Mouse (Mus musculus) midbrain, embryonic 14.5 days (tissue): ENCODE measurements around the gene Mapk9. TPM values are rescaled to one million over a fixed set of nuclear protein-coding genes. Genes with fewer than 3 reads are reported as not detected.

Experiments used
- ATAC-seq: fragments of 200-750 bp; cut with Nextera tagmentation; 2 replicates; pipeline ENCODE4 v1.8.0; 2017; ENCODE audit warnings: moderate number of reproducible peaks, moderate library complexity; ENCODE audit not compliant: low FRiP score, low TSS enrichment
- DNase-seq: peaks from one replicate; pipeline ENCODE4 v3.0.0-alpha.2; 2015
- H3K27ac ChIP-seq: fragments of 300-500 bp; sonication (generic); replicated peaks from 2 replicates; pipeline ENCODE4 v1.5.1; 2014; ENCODE audit warnings: mild to moderate bottlenecking, low read depth, low read length, moderate library complexity
- H3K27me3 ChIP-seq: fragments of 300-500 bp; sonication (generic); 2 replicates; pipeline ENCODE4 v1.6.1; 2014; ENCODE audit warnings: low read length, control low read depth, mixed read lengths; ENCODE audit not compliant: control insufficient read depth, insufficient read depth
- H3K36me3 ChIP-seq: fragments of 300-500 bp; sonication (generic); 2 replicates; pipeline ENCODE4 v1.6.1; 2014; ENCODE audit warnings: low read length, control low read depth; ENCODE audit not compliant: control insufficient read depth, insufficient read depth
- H3K4me1 ChIP-seq: fragments of 300-500 bp; sonication (generic); 2 replicates; pipeline ENCODE4 v1.6.1; 2014; ENCODE audit warnings: mild to moderate bottlenecking, antibody characterized with exemption, low read length, control low read depth; ENCODE audit not compliant: control insufficient read depth, insufficient read depth
- H3K4me2 ChIP-seq: fragments of 300-500 bp; sonication (generic); 2 replicates; pipeline ENCODE4 v1.6.1; 2014; ENCODE audit warnings: mild to moderate bottlenecking, low read length, moderate library complexity
- H3K4me3 ChIP-seq: fragments of 300-500 bp; sonication (generic); replicated peaks from 2 replicates; pipeline ENCODE4 v1.5.1; 2014; ENCODE audit warnings: low read depth, low read length
- H3K9ac ChIP-seq: fragments of 300-500 bp; sonication (generic); replicated peaks from 2 replicates; pipeline ENCODE4 v1.6.1; 2014; ENCODE audit warnings: mild to moderate bottlenecking, low read length, moderate library complexity
- H3K9me3 ChIP-seq: fragments of 300-500 bp; sonication (generic); 2 replicates; pipeline ENCODE4 v1.6.1; 2016; ENCODE audit warnings: low read length, control low read depth, mixed read lengths; ENCODE audit not compliant: control insufficient read depth
- WGBS: fragments of 180-500 bp; shearing (Covaris S2); extraction: QIAGEN DNeasy Blood & Tissue Kit; methylation state at CpG from one replicate; pipeline ENCODE4 v1.1.7; 2014; 5-methylcytosine and 5-hydroxymethylcytosine counted together
- polyA plus RNA-seq: library from polyadenylated mRNA; unstranded; fragments of >200 nt; fragmentation: Nextera tagmentation; extraction: Ambion mirVana; gene quantifications from 2 replicates; pipeline ENCODE4 v1.2.1, GENCODE M21; 2014

Mapk9 gene
- polyA plus RNA-seq, 1 experiment from 2014 or later = 72.4 TPM

GRCm38 (mm10) chr11:49832962-49833361 lies 13.6 kb upstream of the Mapk9 start:
- ATAC-seq (no peak), DNase-seq (no peak)

DNA sequence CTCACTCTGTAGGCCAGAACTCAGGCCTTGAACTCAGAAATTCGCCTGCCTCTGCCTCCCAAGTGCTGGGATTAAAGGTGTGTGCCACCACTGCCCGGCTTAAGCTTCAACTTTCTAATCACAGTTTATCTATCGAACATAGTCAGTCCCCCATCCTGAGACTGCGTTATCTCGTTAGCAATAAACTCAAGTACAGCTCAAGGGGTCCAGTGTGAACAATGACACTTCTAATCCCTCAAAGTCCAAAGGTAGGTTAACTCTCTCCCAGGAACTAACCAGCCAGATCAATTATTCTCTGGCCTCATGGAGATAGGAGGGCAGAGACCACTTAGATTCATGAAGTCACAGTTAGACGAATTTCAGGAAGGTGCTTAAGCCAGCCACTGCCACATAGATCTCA lies 12.3 kb upstream of the Mapk9 start:
- Histone ChIP-seq H3K4me2 (no peak overlapping the region), H3K27me3 (no peaks in the 10 kb centered on the region), H3K27ac (no peak overlapping the region), H3K9me3 (no peaks in the 10 kb centered on the region), H3K9ac (no peak overlapping the region), H3K4me1 (0 out of 2 replicates have a peak, but pooled peaks cover 6% of the 10 kb centered on the region), H3K36me3 (peaks cover 14% of the 10 kb centered on the region; the same call in 1 of the 2 replicates), H3K4me3 (no peak overlapping the region)
- 91% methylated on average over 6 of the region's 6 CpGs for WGBS
- DNase-seq (no peak), ATAC-seq (no peak)

More at GRCm38 (mm10) chr11:49832962-49833361, 13.6 kb upstream of the Mapk9 start:
- 0 out of 2 replicates have a peak, but pooled peaks cover 2% of the 10 kb centered on the region for H3K4me1 ChIP-seq
- H3K9me3 ChIP-seq = no peaks in the 10 kb centered on the region
- 92% methylated on average over 5 of the region's 5 CpGs for WGBS
- no peak overlapping the region for H3K9ac ChIP-seq
- no peak overlapping the region for H3K4me3 ChIP-seq
- no peak overlapping the region for H3K27ac ChIP-seq
- H3K27me3 ChIP-seq = no peaks in the 10 kb centered on the region
- no peak overlapping the region for H3K4me2 ChIP-seq
- H3K36me3 ChIP-seq = peaks cover 14% of the 10 kb centered on the region; the same call in 1 of the 2 replicates

DNA sequence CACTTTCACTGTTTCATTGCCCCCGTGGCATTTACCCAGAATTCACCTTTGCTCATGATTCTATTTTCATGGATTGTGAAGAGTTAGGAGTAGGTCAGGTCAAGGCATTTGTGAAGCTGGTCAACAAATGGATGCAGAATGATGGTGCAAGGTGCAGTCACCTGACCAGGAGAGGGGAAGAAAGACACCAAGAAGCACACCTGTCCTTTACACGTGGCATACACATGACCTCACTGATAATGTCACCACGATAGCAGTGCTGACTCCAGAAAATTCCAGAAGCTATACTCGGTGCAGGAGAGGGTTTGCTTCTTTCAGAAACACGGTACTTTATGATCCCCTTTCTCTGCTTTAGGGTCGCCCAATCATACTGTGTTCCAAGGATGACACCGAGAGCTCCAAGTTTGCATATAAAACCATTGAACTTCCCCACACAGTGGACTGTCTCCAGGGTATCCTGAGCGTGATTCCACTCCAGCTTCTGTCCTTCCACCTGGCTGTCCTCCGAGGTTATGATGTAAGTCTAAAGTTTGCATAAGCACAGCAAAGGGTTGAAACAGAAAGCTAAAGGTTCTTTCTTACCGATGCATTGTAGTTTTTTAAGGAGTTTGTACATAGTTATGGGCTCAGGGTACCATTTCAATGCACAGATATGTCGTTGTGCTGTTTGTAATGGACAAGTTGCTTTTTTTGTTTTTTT lies 11.1 kb upstream of the Mapk9 start:
- no peaks in the 10 kb centered on the region for H3K9me3 ChIP-seq
- DNase-seq = no peak
- no peaks in the 10 kb centered on the region for H3K27me3 ChIP-seq
- no peak for ATAC-seq
- no peak overlapping the region for H3K4me3 ChIP-seq
- 95% methylated on average over 11 of the region's 11 CpGs for WGBS
- no peak overlapping the region for H3K4me2 ChIP-seq
- peaks cover 12% of the 10 kb centered on the region; the same call in 1 of the 2 replicates for H3K36me3 ChIP-seq
- no peak overlapping the region for H3K9ac ChIP-seq
- 0 out of 2 replicates have a peak, but pooled peaks cover 6% of the 10 kb centered on the region for H3K4me1 ChIP-seq
- H3K27ac ChIP-seq = no peak overlapping the region

DNA sequence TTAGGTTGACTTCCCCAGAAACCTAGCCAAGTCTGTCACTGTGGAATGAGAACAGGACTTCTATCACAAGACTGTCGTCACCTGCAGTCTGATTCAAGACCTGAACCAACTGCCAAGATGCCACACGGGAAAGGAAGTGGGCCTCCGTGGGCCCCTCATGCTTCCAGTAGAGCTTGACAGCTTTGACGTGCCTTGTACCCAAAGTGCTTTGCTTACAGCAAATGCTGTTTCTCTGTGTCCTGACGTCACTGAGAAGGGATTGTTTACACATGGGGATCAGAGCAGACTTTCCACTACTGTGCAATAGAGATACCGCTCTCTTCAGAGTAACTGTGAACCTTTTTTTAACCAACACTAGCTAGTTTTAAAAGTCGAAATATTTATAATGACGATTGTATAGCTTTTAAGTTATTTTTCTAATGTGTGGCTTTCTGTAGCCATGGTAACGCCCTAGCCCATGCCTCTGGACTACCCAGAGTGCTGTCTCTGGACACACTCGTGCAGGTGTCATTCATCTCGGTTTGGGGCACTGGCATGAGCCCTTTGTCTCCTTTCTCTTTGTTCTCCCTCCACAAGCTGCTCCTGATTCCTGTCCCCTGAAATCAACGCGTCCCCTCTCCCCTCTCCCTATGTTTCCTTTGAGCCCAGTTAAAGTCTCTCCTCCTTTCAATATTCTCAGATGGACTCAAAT lies 8.7 kb upstream of the Mapk9 start:
- no peak overlapping the region for H3K4me2 ChIP-seq
- 0 out of 2 replicates have a peak, but pooled peaks cover 6% of the 10 kb centered on the region for H3K4me1 ChIP-seq
- H3K9me3 ChIP-seq = no peaks in the 10 kb centered on the region
- H3K27me3 ChIP-seq = no peaks in the 10 kb centered on the region
- WGBS = 26% methylated on average over 13 of the region's 13 CpGs
- no peak overlapping the region for H3K9ac ChIP-seq
- DNase-seq (peak; percentile 31), ATAC-seq (no peak; the same call in 1 of the 2 replicates)
- no peak overlapping the region for H3K4me3 ChIP-seq
- H3K36me3 ChIP-seq = peaks cover 11% of the 10 kb centered on the region; the same call in 1 of the 2 replicates
- H3K27ac ChIP-seq = peak overlapping the region; percentile 8; the same call in 1 of the 2 replicates

DNA sequence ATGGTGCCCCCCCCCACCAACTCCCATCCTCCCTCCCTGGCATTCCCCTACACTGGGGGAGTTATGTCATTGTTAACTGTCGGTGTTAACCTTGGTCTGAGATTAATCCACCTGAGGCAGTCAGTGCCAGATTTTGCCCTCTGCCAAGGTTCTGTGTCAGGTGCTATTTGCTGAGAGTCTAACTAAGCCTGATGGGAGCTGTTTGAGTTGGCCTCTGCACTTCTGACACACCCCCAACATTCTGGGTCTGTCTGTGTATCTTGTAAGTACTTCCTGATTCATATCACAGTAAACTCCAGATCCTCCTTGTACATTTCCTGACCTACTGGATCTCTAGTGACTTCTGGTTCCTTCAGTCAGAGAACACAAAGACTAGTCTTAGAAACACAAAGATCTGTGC lies 5.9 kb upstream of the Mapk9 start:
- no peak for ATAC-seq
- no peaks in the 10 kb centered on the region for H3K36me3 ChIP-seq
- H3K4me1 ChIP-seq = 0 out of 2 replicates have a peak, but pooled peaks cover 6% of the 10 kb centered on the region
- H3K4me2 ChIP-seq = no peak overlapping the region
- no peaks in the 10 kb centered on the region for H3K9me3 ChIP-seq
- no peak overlapping the region for H3K9ac ChIP-seq
- no peak for DNase-seq
- no peak overlapping the region for H3K27ac ChIP-seq
- WGBS = 77% methylated on average over 1 of the region's 1 CpGs
- H3K27me3 ChIP-seq = no peaks in the 10 kb centered on the region
- H3K4me3 ChIP-seq = no peak overlapping the region

GRCm38 (mm10) chr11:49841886-49842285 lies 4.7 kb upstream of the Mapk9 start:
- no peak overlapping the region for H3K4me2 ChIP-seq
- peaks cover 12% of the 10 kb centered on the region; the same call in 1 of the 2 replicates for H3K4me1 ChIP-seq
- no peak overlapping the region for H3K27ac ChIP-seq
- 94% methylated on average over 1 of the region's 1 CpGs for WGBS
- DNase-seq (no peak), ATAC-seq (no peak)
- no peak overlapping the region for H3K4me3 ChIP-seq
- no peaks in the 10 kb centered on the region for H3K9me3 ChIP-seq
- H3K27me3 ChIP-seq = no peaks in the 10 kb centered on the region
- H3K9ac ChIP-seq = no peak overlapping the region
- H3K36me3 ChIP-seq = no peaks in the 10 kb centered on the region

GRCm38 (mm10) chr11:49842718-49843117 lies 3.8 kb upstream of the Mapk9 start:
- Histone ChIP-seq H3K4me1 (peaks cover 15% of the 10 kb centered on the region; the same call in 1 of the 2 replicates), H3K9ac (no peak overlapping the region), H3K4me2 (no peak overlapping the region), H3K27ac (no peak overlapping the region), H3K27me3 (no peaks in the 10 kb centered on the region), H3K4me3 (no peak overlapping the region), H3K9me3 (no peaks in the 10 kb centered on the region), H3K36me3 (no peaks in the 10 kb centered on the region)
- 70% methylated on average over 3 of the region's 3 CpGs for WGBS
- no peak for DNase-seq
- no peak for ATAC-seq

DNA sequence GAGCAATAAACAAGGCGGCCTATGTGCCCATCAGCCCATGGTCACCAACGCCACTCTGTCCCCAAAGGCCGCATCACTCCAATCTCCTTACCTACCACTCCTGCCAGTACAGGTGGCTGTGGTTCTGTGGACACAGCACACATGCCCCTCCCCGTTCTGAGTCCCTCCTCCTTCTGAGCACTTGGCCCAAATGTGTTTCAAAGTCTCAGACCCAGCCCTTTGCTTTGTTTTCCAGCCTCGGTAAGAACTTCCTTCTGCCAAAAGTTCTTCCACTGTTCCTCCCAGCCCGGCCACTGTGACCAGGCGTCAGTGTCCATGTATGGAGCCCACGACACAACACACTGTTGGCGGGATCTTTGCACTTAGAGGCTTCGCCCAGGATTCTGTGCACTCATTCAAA lies 2.2 kb upstream of the Mapk9 start:
- Histone ChIP-seq H3K27me3 (no peaks in the 10 kb centered on the region), H3K36me3 (no peaks in the 10 kb centered on the region), H3K4me1 (peaks cover 21% of the 10 kb centered on the region), H3K4me2 (no peak overlapping the region), H3K9me3 (no peaks in the 10 kb centered on the region), H3K4me3 (no peak overlapping the region), H3K27ac (no peak overlapping the region), H3K9ac (no peak overlapping the region)
- ATAC-seq = no peak
- WGBS = 90% methylated on average over 10 of the region's 10 CpGs
- no peak for DNase-seq
